ENCODE assay signal across 24 mouse cellular contexts in genomic region chr17:62634937-62635336, GRCm38 (mm10).
"Had no signal": no experiment of that assay in that cellular context is flagged by ENCODE, and none has a peak within 500 bp of the region (broad histone marks: within the 10 kb centered on the region; RNA-seq: fewer than 3 reads in every experiment).

No protein-coding gene starts in this region.

- H3K9ac ChIP-seq: heart, embryonic 12.5 days; hindbrain, embryonic 12.5 days; hindbrain, embryonic 14.5 days; limb, embryonic 12.5 days; liver, embryonic 13.5 days; liver, embryonic 15.5 days; liver, postnatal 0 days had no signal

- H3K4me1 ChIP-seq: hindbrain, embryonic 12.5 days; limb, embryonic 12.5 days; liver, embryonic 13.5 days; liver, embryonic 15.5 days had no signal

- DNase-seq: gastrocnemius, adult 2 months; gastrocnemius, postnatal 10 days; gastrocnemius, postnatal 25 days; heart, adult 18-20 months; heart, postnatal 10 days; kidney, adult 8-10 months; kidney, postnatal 10 days; kidney, postnatal 25 days; kidney, postnatal 4 days; liver; liver, embryonic 13.5 days; liver, postnatal 0 days had no signal

- H3K36me3 ChIP-seq: heart, embryonic 12.5 days; hindbrain, embryonic 12.5 days; limb, embryonic 10.5 days; limb, embryonic 12.5 days; liver, embryonic 13.5 days; liver, embryonic 15.5 days had no signal

- H3K9me3 ChIP-seq: heart, embryonic 12.5 days; hindbrain, embryonic 12.5 days; limb, embryonic 10.5 days; limb, embryonic 12.5 days; liver, embryonic 13.5 days; liver, embryonic 15.5 days had no signal

- H3K27me3 ChIP-seq: heart, embryonic 12.5 days; hindbrain, embryonic 12.5 days; limb, embryonic 12.5 days; liver, embryonic 13.5 days; liver, embryonic 15.5 days had no signal

- H3K4me3 ChIP-seq: gastrocnemius, adult 2 months; heart, embryonic 12.5 days; hindbrain, embryonic 12.5 days; layer of hippocampus, adult 2 months; left cerebral cortex, adult 2 months; limb, embryonic 10.5 days; limb, embryonic 12.5 days; liver, embryonic 13.5 days; liver, embryonic 15.5 days had no signal

- H3K4me2 ChIP-seq: heart, embryonic 12.5 days; hindbrain, embryonic 12.5 days; hindbrain, embryonic 14.5 days; limb, embryonic 12.5 days; liver, embryonic 11.5 days; liver, embryonic 13.5 days; liver, embryonic 15.5 days had no signal

- H3K27ac ChIP-seq: gastrocnemius, adult 2 months; hindbrain, embryonic 12.5 days; hindbrain, embryonic 14.5 days; layer of hippocampus, adult 2 months; left cerebral cortex, adult 2 months; limb, embryonic 10.5 days; limb, embryonic 12.5 days; liver, embryonic 13.5 days; liver, embryonic 15.5 days had no signal

- ATAC-seq: hindbrain, embryonic 16.5 days; inflammation-experienced regulatory T-cells, adult 6 months; intestine, postnatal 0 days; liver, postnatal 0 days had no signal
